Comparison of ENCODE assay signal across 18 mouse cellular contexts in genomic region chr5:62858282-62858681, GRCm38 (mm10). TPM values are rescaled to one million over a fixed set of nuclear protein-coding genes. Genes with fewer than 3 reads are reported as not detected.
DNase-seq lines count a peak whose midpoint lies in the region; ATAC-seq and TF ChIP-seq lines count a peak whose summit lies in the region.
"Had no signal": no experiment of that assay in that cellular context is flagged by ENCODE, and none has a peak within 500 bp of the region (broad histone marks: within the 10 kb centered on the region; RNA-seq: fewer than 3 reads in every experiment).

No protein-coding gene starts in this region.

- peak; percentile 64 to 65 for DNase-seq in B cell, adult 2 months
- peak; percentile 67 for DNase-seq in thymus, adult 2 months
- no peak for DNase-seq in forebrain, embryonic 14.5 days (ENCODE audit: low spot score)
- DNase-seq in right cerebral cortex, adult 18-20 months, result no peak
- no peak for DNase-seq in frontal cortex, postnatal 36 days (ENCODE audit: low spot score in 2 of 2)
- DNase-seq: cerebellum, adult 9-11 months; gastrocnemius, adult 2 months; kidney, adult 18-20 months; liver, embryonic 13.5 days had no signal

- H3K4me3 ChIP-seq in macrophage (ENCODE audit: inconsistent target), result no peak overlapping the region
- no peak overlapping the region for H3K4me3 ChIP-seq in thymus, adult 2 months (ENCODE audit: control insufficient read depth, insufficient read depth, low read length)
- no peak overlapping the region for H3K4me3 ChIP-seq in forebrain, embryonic 14.5 days (ENCODE audit: low read depth, low read length)
- H3K4me3 ChIP-seq: embryonic facial prominence, embryonic 10.5 days; gastrocnemius, adult 2 months; liver, embryonic 13.5 days had no signal

- no peaks in the 10 kb centered on the region for H3K36me3 ChIP-seq in macrophage (ENCODE audit: inconsistent target)
- H3K36me3 ChIP-seq in thymus, adult 2 months (ENCODE audit: control insufficient read depth, insufficient read depth, low read length), result no peaks in the 10 kb centered on the region
- no peaks in the 10 kb centered on the region for H3K36me3 ChIP-seq in forebrain, embryonic 14.5 days (ENCODE audit: control insufficient read depth, insufficient read depth, low read length)
- H3K36me3 ChIP-seq: embryonic facial prominence, embryonic 10.5 days; G1E; liver, embryonic 13.5 days had no signal

- WGBS in macrophage (ENCODE audit: missing documents), result 36% methylated on average over 2 of the region's 2 CpGs
- 0% methylated on average over 2 of the region's 2 CpGs for WGBS in thymus, adult 2 months
- WGBS in forebrain, embryonic 14.5 days, result 91% methylated on average over 2 of the region's 2 CpGs

- H3K9me3 ChIP-seq in forebrain, embryonic 14.5 days (replicated peaks; ENCODE audit: control insufficient read depth, low read length), result no peaks in the 10 kb centered on the region
- H3K9me3 ChIP-seq: embryonic facial prominence, embryonic 10.5 days; G1E; liver, embryonic 13.5 days had no signal

- no peak for TF ChIP-seq POLR2A in thymus, adult 2 months (IDR thresholded peaks at IDR 0.05; ENCODE audit: control insufficient read depth, extremely low read depth, insufficient read depth, low read length, poor library complexity)

- no peak overlapping the region for H3K9ac ChIP-seq in forebrain, embryonic 14.5 days (ENCODE audit: low read length)
- H3K9ac ChIP-seq: liver, embryonic 13.5 days had no signal

- TF ChIP-seq CTCF in thymus, adult 2 months (IDR thresholded peaks at IDR 0.05; ENCODE audit: borderline replicate concordance, control insufficient read depth, extremely low read depth, insufficient read depth, low read length, poor library complexity), result no peak

- peak overlapping the region; percentile 24; the same call in 1 of the 2 replicates for H3K27ac ChIP-seq in macrophage
- no peak overlapping the region; the same call in 1 of the 2 replicates for H3K27ac ChIP-seq in thymus, adult 2 months (ENCODE audit: control insufficient read depth, insufficient read depth, low read length)
- no peak overlapping the region for H3K27ac ChIP-seq in forebrain, embryonic 14.5 days (ENCODE audit: low read depth, low read length)
- H3K27ac ChIP-seq: embryonic facial prominence, embryonic 10.5 days; gastrocnemius, adult 2 months; liver, embryonic 13.5 days had no signal

- peaks cover 3% of the 10 kb centered on the region for H3K4me1 ChIP-seq in thymus, adult 2 months (replicated peaks; ENCODE audit: control insufficient read depth, insufficient read depth, low read length)
- no peaks in the 10 kb centered on the region for H3K4me1 ChIP-seq in forebrain, embryonic 14.5 days (ENCODE audit: control insufficient read depth, insufficient read depth, low read length)
- H3K4me1 ChIP-seq: embryonic facial prominence, embryonic 10.5 days; liver, embryonic 13.5 days had no signal

- peak; percentile 80 for ATAC-seq in CD4-positive, CD25-positive, alpha-beta regulatory T cell, adult 4 months
- no peak for ATAC-seq in forebrain, embryonic 14.5 days

- H3K27me3 ChIP-seq in thymus, adult 2 months (ENCODE audit: control insufficient read depth, insufficient read depth, low read length), result no peaks in the 10 kb centered on the region
- H3K27me3 ChIP-seq in forebrain, embryonic 14.5 days (replicated peaks; ENCODE audit: control insufficient read depth, insufficient read depth, low read length), result no peaks in the 10 kb centered on the region
- H3K27me3 ChIP-seq: liver, embryonic 13.5 days had no signal

- no peaks in the 10 kb centered on the region for H3K79me2 ChIP-seq in macrophage (ENCODE audit: inconsistent target)

- H3K4me2 ChIP-seq in forebrain, embryonic 14.5 days (ENCODE audit: low read length), result no peak overlapping the region
- H3K4me2 ChIP-seq: heart, embryonic 11.5 days; liver, embryonic 13.5 days had no signal

RNA-seq across cellular contexts. Expression of gene Dthd1, which starts 44.7 kb away (rescaled TPM):
- not detected for polyA plus RNA-seq in CD4-positive, CD25-positive, alpha-beta regulatory T cell, adult 4 months (2017; shearing (Covaris generic))
- not detected for total RNA-seq in macrophage (2018; cell fraction: chromatin; rRNA removed)
- total RNA-seq in macrophage (2018; cell fraction: cytosol; rRNA removed), result not detected
- not detected for total RNA-seq in macrophage (2018; cell fraction: nucleus; rRNA removed)
- polyA plus RNA-seq in macrophage (2018), result not detected in 3 replicates
- polyA plus RNA-seq in thymus, adult 2 months (2012; rRNA removed), result 0.05 TPM in 1 of 2 replicates, not detected in the other
- not detected in 2 replicates for polyA plus RNA-seq in forebrain, embryonic 14.5 days (2014; fragmentation: Nextera tagmentation; extraction: Ambion mirVana)
- total RNA-seq: gastrocnemius, adult 2 months; left cerebral cortex, postnatal 10 days had no signal
- polyA plus RNA-seq: brain, embryonic 14.5 days; embryonic facial prominence, embryonic 10.5 days; G1E; hindbrain, embryonic 11.5 days; large intestine, adult 2 months; liver, embryonic 13.5 days had no signal

Comparison
In these comparisons a context has a peak if more than half of its experiments do, and no peak if none do; other contexts are left out.
1. DNase-seq: peak in B cell, adult 2 months (2 of 2) and thymus, adult 2 months (single experiment); none in forebrain, embryonic 14.5 days (single experiment), right cerebral cortex, adult 18-20 months (single experiment) and frontal cortex, postnatal 36 days (0 of 2).